Comparison of ENCODE assay signal across 21 mouse cellular contexts in genomic region chr2:75814880-75815279, GRCm38 (mm10). TPM values are rescaled to one million over a fixed set of nuclear protein-coding genes. Genes with fewer than 3 reads are reported as not detected.
DNase-seq lines count a peak whose midpoint lies in the region; ATAC-seq and TF ChIP-seq lines count a peak whose summit lies in the region.
"Had no signal": no experiment of that assay in that cellular context is flagged by ENCODE, and none has a peak within 500 bp of the region (broad histone marks: within the 10 kb centered on the region; RNA-seq: fewer than 3 reads in every experiment).

No protein-coding gene starts in this region.

- TF ChIP-seq CTCF in lung, embryonic 14.5 days (IDR thresholded peaks at IDR 0.05; ENCODE audit: low read depth): no peak

- peaks cover 37% of the 10 kb centered on the region for H3K4me1 ChIP-seq in kidney, embryonic 14.5 days (ENCODE audit: control insufficient read depth, insufficient read depth, low read length)
- peaks cover 4% of the 10 kb centered on the region; the same call in 1 of the 2 replicates for H3K4me1 ChIP-seq in lung, embryonic 14.5 days (ENCODE audit: insufficient read depth)
- H3K4me1 ChIP-seq: forebrain, embryonic 15.5 days; heart, embryonic 12.5 days; hindbrain, embryonic 15.5 days had no signal

- H3K9me3 ChIP-seq in kidney, embryonic 14.5 days (ENCODE audit: control insufficient read depth, low read length): no peaks in the 10 kb centered on the region
- no peaks in the 10 kb centered on the region for H3K9me3 ChIP-seq in lung, embryonic 14.5 days (ENCODE audit: low read depth, low read length)
- H3K9me3 ChIP-seq: embryonic facial prominence, embryonic 12.5 days; forebrain, embryonic 15.5 days; G1E; heart, embryonic 12.5 days; hindbrain, embryonic 15.5 days had no signal

- no peaks in the 10 kb centered on the region for H3K36me3 ChIP-seq in kidney, embryonic 14.5 days (ENCODE audit: control insufficient read depth, insufficient read depth, low read length)
- no peaks in the 10 kb centered on the region for H3K36me3 ChIP-seq in lung, embryonic 14.5 days (ENCODE audit: insufficient read depth)
- H3K36me3 ChIP-seq: embryonic facial prominence, embryonic 12.5 days; forebrain, embryonic 15.5 days; G1E; heart, embryonic 12.5 days; hindbrain, embryonic 15.5 days had no signal

- H3K4me3 ChIP-seq in kidney, embryonic 14.5 days (ENCODE audit: low read length): no peak overlapping the region
- H3K4me3 ChIP-seq in lung, embryonic 14.5 days (ENCODE audit: low read depth, low read length): no peak overlapping the region
- H3K4me3 ChIP-seq: embryonic facial prominence, embryonic 12.5 days; forebrain, embryonic 15.5 days; heart, embryonic 12.5 days; hindbrain, embryonic 15.5 days had no signal

- peak; percentile 53 for ATAC-seq in kidney, embryonic 14.5 days (ENCODE audit: low FRiP score, low TSS enrichment)
- ATAC-seq in lung, embryonic 14.5 days (ENCODE audit: insufficient read depth): no peak; the same call in 1 of the 2 replicates
- ATAC-seq: CD4-positive, CD25-positive, alpha-beta regulatory T cell, adult 4 months; forebrain, embryonic 15.5 days had no signal

- 21% methylated on average over 13 of the region's 13 CpGs for WGBS in kidney, embryonic 14.5 days
- WGBS in lung, embryonic 14.5 days: 15% methylated on average over 13 of the region's 13 CpGs

- peak overlapping the region; percentile 10; the same call in 1 of the 2 replicates for H3K4me2 ChIP-seq in kidney, embryonic 14.5 days (replicated peaks; ENCODE audit: low read depth, low read length)
- no peak overlapping the region for H3K4me2 ChIP-seq in lung, embryonic 14.5 days
- H3K4me2 ChIP-seq: embryonic facial prominence, embryonic 12.5 days; forebrain, embryonic 15.5 days; heart, embryonic 12.5 days; hindbrain, embryonic 15.5 days had no signal

- H3K9ac ChIP-seq in kidney, embryonic 14.5 days (ENCODE audit: low read depth, low read length): no peak overlapping the region
- H3K9ac ChIP-seq in lung, embryonic 14.5 days: no peak overlapping the region
- H3K9ac ChIP-seq: embryonic facial prominence, embryonic 12.5 days; forebrain, embryonic 15.5 days; heart, embryonic 12.5 days; hindbrain, embryonic 15.5 days had no signal

- peak; percentile 48 for DNase-seq in embryo, embryonic 10 days (ENCODE audit: low spot score)
- DNase-seq in embryo, embryonic 9.5 days (ENCODE audit: extremely low spot score): no peak
- DNase-seq in kidney, postnatal 25 days: no peak
- DNase-seq in lung, embryonic 14.5 days: peak; percentile 61
- DNase-seq in lung, postnatal 10 days: no peak
- DNase-seq in mesoderm, embryonic 11.5 days (ENCODE audit: low read depth, low spot score): peak; percentile 80
- DNase-seq in frontal cortex, postnatal 10 days (ENCODE audit: low spot score in 2 of 2): no peak
- DNase-seq: adrenal gland, adult 8-10 months; adrenal gland, postnatal 36 days; B cell, adult 2 months; cerebellum, adult 11-12 months; cerebellum, adult 9-10 months; cerebellum, postnatal 25 days; gastrocnemius, postnatal 14 days had no signal

- H3K27me3 ChIP-seq in kidney, embryonic 14.5 days (ENCODE audit: control insufficient read depth, insufficient read depth, low read length): no peaks in the 10 kb centered on the region
- no peaks in the 10 kb centered on the region for H3K27me3 ChIP-seq in lung, embryonic 14.5 days (ENCODE audit: insufficient read depth, low read length)
- H3K27me3 ChIP-seq: embryonic facial prominence, embryonic 12.5 days; forebrain, embryonic 15.5 days; heart, embryonic 12.5 days; hindbrain, embryonic 15.5 days had no signal

- H3K27ac ChIP-seq in kidney, embryonic 14.5 days (ENCODE audit: low read depth, low read length): peak overlapping the region; percentile 20; the same call in 1 of the 2 replicates
- H3K27ac ChIP-seq in lung, embryonic 14.5 days (ENCODE audit: low read depth): no peak overlapping the region
- H3K27ac ChIP-seq: embryonic facial prominence, embryonic 12.5 days; forebrain, embryonic 15.5 days; hindbrain, embryonic 15.5 days had no signal

RNA-seq across cellular contexts. Expression of gene Agps, which starts 17.1 kb away (rescaled TPM):
- 33.9 and 51.3 TPM in 2 replicates for polyA plus RNA-seq in kidney, embryonic 14.5 days (2014; fragmentation: Nextera tagmentation; extraction: Ambion mirVana)
- polyA plus RNA-seq in lung, embryonic 14.5 days (2014; fragmentation: Nextera tagmentation; extraction: Ambion mirVana): 47.9 and 55.7 TPM in 2 replicates

Comparison
In these comparisons a context has a peak if more than half of its experiments do, and no peak if none do; other contexts are left out.
1. DNase-seq: peak in embryo, embryonic 10 days (single experiment), lung, embryonic 14.5 days (single experiment) and mesoderm, embryonic 11.5 days (single experiment); none in embryo, embryonic 9.5 days (single experiment), kidney, postnatal 25 days (0 of 2), lung, postnatal 10 days (single experiment) and frontal cortex, postnatal 10 days (0 of 2).